In the genomic region with DNA sequence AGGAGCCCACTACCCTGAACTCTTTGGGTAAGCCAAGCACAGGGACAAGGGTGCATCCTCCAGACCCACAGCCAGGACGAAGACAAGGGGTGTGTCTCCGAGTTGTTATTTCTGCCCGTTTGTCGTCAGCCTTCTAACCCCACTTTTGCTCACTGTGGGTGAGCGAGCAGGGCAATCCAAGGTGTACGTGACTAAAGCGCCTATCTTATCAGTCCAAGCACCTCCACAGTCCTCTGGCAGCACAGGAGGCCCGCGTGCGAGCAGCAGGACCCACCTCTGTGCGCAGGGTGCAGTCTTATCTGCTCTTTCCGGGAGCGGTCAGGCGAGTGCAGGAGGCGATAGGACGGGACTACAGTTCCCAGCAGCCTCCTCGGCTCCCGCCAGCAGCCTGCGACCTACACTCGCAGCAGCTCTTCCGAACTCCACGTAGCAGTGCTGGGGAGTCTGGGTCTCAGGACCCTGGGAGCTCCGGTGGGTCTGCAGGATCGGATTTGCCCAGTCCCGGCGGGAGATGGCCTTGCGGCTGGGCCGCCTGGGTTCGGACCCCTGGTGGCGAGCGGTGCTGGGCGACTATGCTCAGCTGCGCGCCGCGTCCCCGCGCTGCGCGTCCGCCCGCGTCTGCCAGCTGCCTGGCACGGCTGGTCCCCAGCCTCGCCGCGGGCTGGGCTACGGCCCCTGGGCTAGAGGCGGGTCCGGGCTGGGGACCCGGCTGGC, we compare ENCODE assay signal across 8 mouse cellular contexts. TPM values are rescaled to one million over a fixed set of nuclear protein-coding genes. Genes with fewer than 3 reads are reported as not detected.
DNase-seq lines count a peak whose midpoint lies in the region; ATAC-seq lines count a peak whose summit lies in the region.

Gene Cpox, plus strand, starts transcription at position 376 of the 714 bp plus-strand sequence.

- WGBS in forebrain, embryonic 11.5 days = under 1% methylated on average over 51 of the region's 51 CpGs
- under 1% methylated on average over 51 of the region's 51 CpGs for WGBS in heart, embryonic 16.5 days
- under 1% methylated on average over 51 of the region's 51 CpGs for WGBS in liver, embryonic 15.5 days (ENCODE audit: insufficient replicate concordance)
- WGBS in neural tube, embryonic 12.5 days = under 1% methylated on average over 51 of the region's 51 CpGs

- H3K4me2 ChIP-seq in forebrain, embryonic 11.5 days (ENCODE audit: low read depth, low read length, severe bottlenecking) = peak within 1 kb of the TSS; percentile 81
- H3K4me2 ChIP-seq in heart, embryonic 16.5 days (ENCODE audit: low read depth, low read length) = peak within 1 kb of the TSS; percentile 92
- peak within 1 kb of the TSS; percentile 70 for H3K4me2 ChIP-seq in liver, embryonic 15.5 days
- peak within 1 kb of the TSS; percentile 86 for H3K4me2 ChIP-seq in neural tube, embryonic 12.5 days (replicated peaks)

- peak; percentile 99 for ATAC-seq in forebrain, embryonic 11.5 days (replicated peaks; ENCODE audit: low FRiP score)
- peak; percentile 98 for ATAC-seq in heart, embryonic 16.5 days (replicated peaks; ENCODE audit: extremely low read depth, insufficient read depth, low FRiP score)
- peak; percentile 96 for ATAC-seq in liver, embryonic 15.5 days (ENCODE audit: insufficient read depth)
- peak; percentile 99 for ATAC-seq in neural tube, embryonic 12.5 days (ENCODE audit: low FRiP score, low read depth)

- peak within 1 kb of the TSS; percentile 68 for H3K27ac ChIP-seq in forebrain, embryonic 11.5 days (ENCODE audit: low read depth, low read length)
- peak within 1 kb of the TSS; percentile 93 for H3K27ac ChIP-seq in heart, embryonic 16.5 days (ENCODE audit: low read length)
- H3K27ac ChIP-seq in liver, embryonic 15.5 days (replicated peaks) = peak within 1 kb of the TSS; percentile 98
- peak within 1 kb of the TSS; percentile 50; the same call in 1 of the 2 replicates for H3K27ac ChIP-seq in neural tube, embryonic 12.5 days

- no peaks in the 10 kb centered on the region; the same call in 1 of the 2 replicates for H3K36me3 ChIP-seq in forebrain, embryonic 11.5 days (ENCODE audit: control insufficient read depth, insufficient read depth, low read length)
- H3K36me3 ChIP-seq in heart, embryonic 16.5 days (ENCODE audit: control insufficient read depth, insufficient read depth) = peaks cover 18% of the 10 kb centered on the region
- peaks cover 32% of the 10 kb centered on the region for H3K36me3 ChIP-seq in liver, embryonic 15.5 days (replicated peaks)
- peaks cover 14% of the 10 kb centered on the region for H3K36me3 ChIP-seq in neural tube, embryonic 12.5 days

- H3K4me1 ChIP-seq in forebrain, embryonic 11.5 days (replicated peaks; ENCODE audit: control insufficient read depth, insufficient read depth, low read length) = no peaks in the 10 kb centered on the region; the same call in 1 of the 2 replicates
- peaks cover 20% of the 10 kb centered on the region for H3K4me1 ChIP-seq in heart, embryonic 16.5 days (ENCODE audit: control insufficient read depth, insufficient read depth, low read length)
- peaks cover 62% of the 10 kb centered on the region for H3K4me1 ChIP-seq in liver, embryonic 15.5 days (replicated peaks)
- no peaks in the 10 kb centered on the region; the same call in 1 of the 2 replicates for H3K4me1 ChIP-seq in neural tube, embryonic 12.5 days

- no peaks in the 10 kb centered on the region for H3K9me3 ChIP-seq in forebrain, embryonic 11.5 days (ENCODE audit: control insufficient read depth, low read length)
- H3K9me3 ChIP-seq in heart, embryonic 16.5 days (replicated peaks; ENCODE audit: control insufficient read depth, low read length) = no peaks in the 10 kb centered on the region
- H3K9me3 ChIP-seq in liver, embryonic 15.5 days (replicated peaks) = no peaks in the 10 kb centered on the region
- H3K9me3 ChIP-seq in neural tube, embryonic 12.5 days = no peaks in the 10 kb centered on the region

- no peaks in the 10 kb centered on the region for H3K27me3 ChIP-seq in forebrain, embryonic 11.5 days (ENCODE audit: control insufficient read depth, insufficient read depth, low read length)
- H3K27me3 ChIP-seq in heart, embryonic 16.5 days (ENCODE audit: control insufficient read depth, insufficient read depth, low read length) = no peaks in the 10 kb centered on the region
- H3K27me3 ChIP-seq in liver, embryonic 15.5 days = no peaks in the 10 kb centered on the region
- H3K27me3 ChIP-seq in neural tube, embryonic 12.5 days (replicated peaks) = no peaks in the 10 kb centered on the region

- DNase-seq in CD8-positive naive resting alpha-beta T cell, adult 2 months (ENCODE audit: low read depth in 2 of 2, low spot score in 2 of 2) = peak; percentile 47 to 53
- peak; percentile 73 for DNase-seq in c-Kit-positive CD71-negative TER-119-negative erythroid progenitor cells, embryonic 14.5 days (ENCODE audit: low read depth)
- peak; percentile 89 for DNase-seq in forebrain, embryonic 11.5 days (ENCODE audit: low spot score)
- DNase-seq in kidney, postnatal 36 days = peak; percentile 81 to 88
- DNase-seq in telencephalon, adult 2 months (ENCODE audit: low read depth, low spot score) = peak; percentile 87

- H3K4me3 ChIP-seq in forebrain, embryonic 11.5 days (ENCODE audit: low read depth, low read length) = peak within 1 kb of the TSS; percentile 72
- peak within 1 kb of the TSS; percentile 83 for H3K4me3 ChIP-seq in heart, embryonic 16.5 days (ENCODE audit: low read length)
- peak within 1 kb of the TSS; percentile 92 for H3K4me3 ChIP-seq in liver, embryonic 15.5 days (replicated peaks)
- peak within 1 kb of the TSS; percentile 93 for H3K4me3 ChIP-seq in neural tube, embryonic 12.5 days

- H3K9ac ChIP-seq in forebrain, embryonic 11.5 days (ENCODE audit: low read length) = peak within 1 kb of the TSS; percentile 76
- H3K9ac ChIP-seq in heart, embryonic 16.5 days (ENCODE audit: low read length) = peak within 1 kb of the TSS; percentile 93
- peak within 1 kb of the TSS; percentile 98 for H3K9ac ChIP-seq in liver, embryonic 15.5 days
- H3K9ac ChIP-seq in neural tube, embryonic 12.5 days = peak within 1 kb of the TSS; percentile 86

RNA-seq across cellular contexts. Expression of gene Cpox, which starts in this region (rescaled TPM):
- 20.6 and 22.0 TPM in 2 replicates for polyA plus RNA-seq in forebrain, embryonic 11.5 days (2014; fragmentation: Nextera tagmentation; extraction: Ambion mirVana)
- 33.3 and 37.1 TPM in 2 replicates for polyA plus RNA-seq in heart, embryonic 16.5 days (2015; fragmentation: Nextera tagmentation; extraction: Ambion mirVana)
- polyA plus RNA-seq in liver, embryonic 15.5 days (2015; fragmentation: Nextera tagmentation; extraction: Ambion mirVana) = 496 and 576 TPM in 2 replicates
- polyA plus RNA-seq in neural tube, embryonic 12.5 days (2016; fragmentation: Nextera tagmentation; extraction: Ambion mirVana) = 19.9 and 20.9 TPM in 2 replicates

Comparison
In these comparisons a context has a peak if more than half of its experiments do, and no peak if none do; other contexts are left out.
1. Peak in every context shown above with its lines: DNase-seq, ATAC-seq, H3K4me3 ChIP-seq and H3K27ac ChIP-seq.
2. RNA of gene Cpox (polyA plus RNA-seq): 496 to 576 TPM in liver, embryonic 15.5 days; 33.3 to 37.1 TPM in heart, embryonic 16.5 days, 20.6 to 22.0 TPM in forebrain, embryonic 11.5 days and 19.9 to 20.9 TPM in neural tube, embryonic 12.5 days; every median in the first group is over 10 times any median in the second.